Mouse (Mus musculus) lung, adult 18-20 months (tissue): ENCODE measurements around the gene Eif4ebp2.
A peak's percentile ranks its signal among the peaks of the same experiment; 100 is the strongest.

Source experiments
- DNase-seq, 2 experiments: peaks; one replicate each; pipeline ENCODE4 v3.0.0; 2022; ENCODE audit warnings: mixed read lengths in 2 of 2

Gene Eif4ebp2

GRCm38 (mm10) chr10:61452645-61453044, at the start of gene Eif4ebp2:
Gene Eif4ebp2 (minus strand): TSS chr10:61452661.
- DNase-seq, result peak; percentile 99

- DNase-seq, result no peak
These were observed 48.3 kb upstream of the Eif4ebp2 start for GRCm38 (mm10) chr10:61500756-61501155.

- no peak for DNase-seq
These were observed 47.3 kb upstream of the Eif4ebp2 start for GRCm38 (mm10) chr10:61499505-61500466.

GRCm38 (mm10) chr10:61496231-61496630, 43.8 kb upstream of the Eif4ebp2 start:
- DNase-seq, result no peak

GRCm38 (mm10) chr10:61495461-61495860, 43.0 kb upstream of the Eif4ebp2 start:
- DNase-seq, result no peak

GRCm38 (mm10) chr10:61492040-61492439, 39.6 kb upstream of the Eif4ebp2 start:
- peak; percentile 85 to 90 for DNase-seq

GRCm38 (mm10) chr10:61491573-61491972, 39.1 kb upstream of the Eif4ebp2 start:
- DNase-seq, result no peak

GRCm38 (mm10) chr10:61488522-61489110, 36.2 kb upstream of the Eif4ebp2 start:
- DNase-seq, result no peak

GRCm38 (mm10) chr10:61486551-61487339, 34.3 kb upstream of the Eif4ebp2 start:
- DNase-seq, result no peak

GRCm38 (mm10) chr10:61484801-61485200, 32.3 kb upstream of the Eif4ebp2 start:
- no peak for DNase-seq

- no peak for DNase-seq
These were observed 30.3 kb upstream of the Eif4ebp2 start for GRCm38 (mm10) chr10:61482771-61483170.

- DNase-seq, result no peak
These were observed 28.0 kb upstream of the Eif4ebp2 start for GRCm38 (mm10) chr10:61480488-61480887.

- DNase-seq, result no peak
These were observed 27.5 kb upstream of the Eif4ebp2 start for GRCm38 (mm10) chr10:61479927-61480326.

- no peak for DNase-seq
These were observed 27.0 kb upstream of the Eif4ebp2 start for GRCm38 (mm10) chr10:61479461-61479860.

- no peak for DNase-seq
These were observed 24.1 kb upstream of the Eif4ebp2 start for GRCm38 (mm10) chr10:61476440-61477165.

GRCm38 (mm10) chr10:61475594-61476439, 23.4 kb upstream of the Eif4ebp2 start, which contains the start of gene Lrrc20:
Gene Lrrc20 (plus strand): TSS chr10:61475801.
- peak; percentile 94 to 95 for DNase-seq

GRCm38 (mm10) chr10:61474344-61474743, 21.9 kb upstream of the Eif4ebp2 start:
- no peak for DNase-seq

- DNase-seq, result no peak
These were observed 21.2 kb upstream of the Eif4ebp2 start for GRCm38 (mm10) chr10:61473640-61474039.

GRCm38 (mm10) chr10:61468900-61469299, 16.4 kb upstream of the Eif4ebp2 start:
- DNase-seq, result no peak

GRCm38 (mm10) chr10:61466873-61467272, 14.4 kb upstream of the Eif4ebp2 start:
- DNase-seq, result no peak

GRCm38 (mm10) chr10:61466242-61466641, 13.8 kb upstream of the Eif4ebp2 start:
- DNase-seq, result no peak
